Mouse (Mus musculus): ENCODE measurements around the gene Iqgap3. TPM values are rescaled to one million over a fixed set of nuclear protein-coding genes. Genes with fewer than 3 reads are reported as not detected.

Gene Iqgap3
- polyA plus RNA-seq, 1 experiment from 2014 or later, result 55.8 TPM

GRCm38 (mm10) chr3:88146376-88147112, 64.8 kb downstream of the Iqgap3 start:
- CTCF ChIA-PET, result no interaction called here
- no peak for TF ChIP-seq CTCF (IDR thresholded peaks at IDR 0.05)
- ATAC-seq (no peak), DNase-seq (ENCODE audit: low read depth, low spot score) (no peak)
- in situ Hi-C loops (cut with MboI; ENCODE audit: low pct_unique_long_range_greater_than_20kb), result no loop called here
- POLR2A ChIA-PET, result interaction anchor here (1.3 kb wide), 1 partner anchor 11 kb away, joined by 3 read pairs; no protein-coding TSS in a partner anchor
- no peaks in the 10 kb centered on the region for H3K27me3 ChIP-seq

- in situ Hi-C loops (cut with MboI; ENCODE audit: low pct_unique_long_range_greater_than_20kb), result no loop called here
- DNase-seq (ENCODE audit: low read depth, low spot score), result no peak
- no peak for TF ChIP-seq CTCF (IDR thresholded peaks at IDR 0.05)
- ChIA-PET POLR2A (no interaction called here), CTCF (no interaction called here)
- no peak for ATAC-seq
- H3K27me3 ChIP-seq, result no peaks in the 10 kb centered on the region
Observed at GRCm38 (mm10) chr3:88147444-88147843, 65.7 kb downstream of the Iqgap3 start.

- in situ Hi-C loops (cut with MboI; ENCODE audit: low pct_unique_long_range_greater_than_20kb), result no loop called here
- H3K27me3 ChIP-seq, result no peaks in the 10 kb centered on the region
- ChIA-PET CTCF (no interaction called here), POLR2A (interaction anchor here (1.2 to 1.4 kb wide), 2 partner anchors 10 to 19 kb away, joined by 3 to 4 read pairs; no protein-coding TSS in a partner anchor)
- DNase-seq (ENCODE audit: low read depth, low spot score) (no peak), ATAC-seq (no peak)
- TF ChIP-seq CTCF (IDR thresholded peaks at IDR 0.05), result no peak
Observed at GRCm38 (mm10) chr3:88147866-88148265, 66.1 kb downstream of the Iqgap3 start.

- H3K27me3 ChIP-seq, result no peaks in the 10 kb centered on the region
- in situ Hi-C loops (cut with MboI; ENCODE audit: low pct_unique_long_range_greater_than_20kb), result no loop called here
- ChIA-PET POLR2A (interaction anchor here (1.2 to 1.4 kb wide), 2 partner anchors 11 to 18 kb away, joined by 3 to 4 read pairs; no protein-coding TSS in a partner anchor), CTCF (no interaction called here)
- ATAC-seq (no peak), DNase-seq (ENCODE audit: low read depth, low spot score) (no peak)
- no peak for TF ChIP-seq CTCF (IDR thresholded peaks at IDR 0.05)
Observed at GRCm38 (mm10) chr3:88148354-88148753, 66.6 kb downstream of the Iqgap3 start.

GRCm38 (mm10) chr3:88148776-88149509, 67.2 kb downstream of the Iqgap3 start:
- H3K27me3 ChIP-seq, result no peaks in the 10 kb centered on the region
- ChIA-PET POLR2A (interaction anchor here (1.2 to 3.1 kb wide), 4 partner anchors 11 to 26 kb away, joined by 3 to 12 read pairs (median 4); no protein-coding TSS in a partner anchor), CTCF (no interaction called here)
- no peak for DNase-seq (ENCODE audit: low read depth, low spot score)
- in situ Hi-C loops (cut with MboI; ENCODE audit: low pct_unique_long_range_greater_than_20kb), result no loop called here
- no peak for ATAC-seq
- TF ChIP-seq CTCF (IDR thresholded peaks at IDR 0.05), result no peak

- ChIA-PET CTCF (interaction anchor here (0.6 to 1.9 kb wide), 3 partner anchors 8 to 187 kb away, joined by 3 to 6 read pairs (median 4); partner anchors contain the start of gene Mef2d), POLR2A (interaction anchor here (1.2 to 3.1 kb wide), 3 partner anchors 8 to 25 kb away, joined by 3 to 12 read pairs (median 6); no protein-coding TSS in a partner anchor)
- in situ Hi-C loops (cut with MboI; ENCODE audit: low pct_unique_long_range_greater_than_20kb), result no loop called here
- no peak for DNase-seq (ENCODE audit: low read depth, low spot score)
- H3K27me3 ChIP-seq, result no peaks in the 10 kb centered on the region
- no peak for ATAC-seq
- TF ChIP-seq CTCF (IDR thresholded peaks at IDR 0.05), result no peak
Observed at GRCm38 (mm10) chr3:88149510-88149974, 67.8 kb downstream of the Iqgap3 start.

GRCm38 (mm10) chr3:88150061-88150998, 68.6 kb downstream of the Iqgap3 start:
- TF ChIP-seq CTCF (IDR thresholded peaks at IDR 0.05), result no peak
- in situ Hi-C loops (cut with MboI; ENCODE audit: low pct_unique_long_range_greater_than_20kb), result no loop called here
- ChIA-PET CTCF (interaction anchor here (0.6 to 1.9 kb wide), 4 partner anchors 9 to 187 kb away, joined by 3 to 6 read pairs (median 4); partner anchors contain the start of gene Mef2d), POLR2A (interaction anchor here (1.0 to 3.1 kb wide), 5 partner anchors 9 to 24 kb away, joined by 3 to 12 read pairs (median 3); no protein-coding TSS in a partner anchor)
- no peaks in the 10 kb centered on the region for H3K27me3 ChIP-seq
- ATAC-seq (no peak), DNase-seq (ENCODE audit: low read depth, low spot score) (no peak)

- H3K27me3 ChIP-seq, result no peaks in the 10 kb centered on the region
- ATAC-seq, result no peak
- CTCF ChIA-PET, result interaction anchor here (1.6 to 1.9 kb wide), 2 partner anchors 10 to 23 kb away, joined by 5 to 6 read pairs; partner anchors contain the start of gene Mef2d
- in situ Hi-C loops (cut with MboI; ENCODE audit: low pct_unique_long_range_greater_than_20kb), result no loop called here
- no peak for DNase-seq (ENCODE audit: low read depth, low spot score)
- TF ChIP-seq CTCF (IDR thresholded peaks at IDR 0.05), result no peak
- POLR2A ChIA-PET, result interaction anchor here (1.0 to 3.1 kb wide), 4 partner anchors 9 to 12 kb away, joined by 3 to 12 read pairs (median 4); no protein-coding TSS in a partner anchor
Observed at GRCm38 (mm10) chr3:88150999-88151364, 69.2 kb downstream of the Iqgap3 start.

GRCm38 (mm10) chr3:88152056-88152455, 70.3 kb downstream of the Iqgap3 start:
- in situ Hi-C loops (cut with MboI; ENCODE audit: low pct_unique_long_range_greater_than_20kb), result no loop called here
- no peak for DNase-seq (ENCODE audit: low read depth, low spot score)

More at GRCm38 (mm10) chr3:88152056-88152455, 70.3 kb downstream of the Iqgap3 start:
- H3K27me3 ChIP-seq, result no peaks in the 10 kb centered on the region
- ChIA-PET CTCF (interaction anchor here (0.8 to 1.6 kb wide), 4 partner anchors 9 to 173 kb away, joined by 3 to 5 read pairs (median 4); partner anchors contain the start of gene Glmp), POLR2A (interaction anchor here (1.0 to 3.1 kb wide), 2 partner anchors 7 to 9 kb away, joined by 3 to 12 read pairs; no protein-coding TSS in a partner anchor)
- TF ChIP-seq CTCF (IDR thresholded peaks at IDR 0.05), result no peak
- ATAC-seq, result no peak

Data from Patski (cell line).